Mouse (Mus musculus) stomach, embryonic 14.5 days (tissue): ENCODE measurements around the gene Pla2r1. TPM values are rescaled to one million over a fixed set of nuclear protein-coding genes. Genes with fewer than 3 reads are reported as not detected.

Source experiments
- ATAC-seq: fragments of 200-750 bp; cut with Nextera tagmentation; 2 replicates; pipeline ENCODE4 v1.8.0; 2017; ENCODE audit warnings: low read depth, moderate TSS enrichment; ENCODE audit not compliant: insufficient number of reproducible peaks, insufficient read depth, low FRiP score
- H3K27ac ChIP-seq: fragments of 300-500 bp; sonication (generic); 2 replicates; pipeline ENCODE4 v1.5.1; 2014; ENCODE audit warnings: mild to moderate bottlenecking, low read length, moderate library complexity, mixed read lengths
- H3K27me3 ChIP-seq: fragments of 300-500 bp; sonication (generic); 2 replicates; pipeline ENCODE4 v1.6.1; 2014; ENCODE audit warnings: low read length, control low read depth, mixed read lengths; ENCODE audit not compliant: control insufficient read depth, insufficient read depth
- H3K36me3 ChIP-seq: fragments of 300-500 bp; sonication (generic); 2 replicates; pipeline ENCODE4 v1.6.1; 2014; ENCODE audit warnings: mild to moderate bottlenecking, control low read depth, low read length, moderate library complexity, mixed read lengths; ENCODE audit not compliant: control insufficient read depth, insufficient read depth
- H3K4me1 ChIP-seq: fragments of 300-500 bp; sonication (generic); 2 replicates; pipeline ENCODE4 v1.6.1; 2014; ENCODE audit warnings: low read length, control low read depth, mixed read lengths; ENCODE audit not compliant: control insufficient read depth, insufficient read depth
- H3K4me2 ChIP-seq: fragments of 300-500 bp; sonication (generic); replicated peaks from 2 replicates; pipeline ENCODE4 v1.6.1; 2014; ENCODE audit warnings: low read depth, low read length, control low read depth
- H3K4me3 ChIP-seq: fragments of 300-500 bp; sonication (generic); 2 replicates; pipeline ENCODE4 v1.5.1; 2014; ENCODE audit warnings: low read depth, low read length, control low read depth
- H3K9ac ChIP-seq: fragments of 300-500 bp; sonication (generic); replicated peaks from 2 replicates; pipeline ENCODE4 v1.6.1; 2014; ENCODE audit warnings: low read depth, mild to moderate bottlenecking, control low read depth, low read length, moderate library complexity, mixed read lengths
- H3K9me3 ChIP-seq: fragments of 300-500 bp; sonication (generic); 2 replicates; pipeline ENCODE4 v1.6.1; 2016; ENCODE audit warnings: low read depth, low read length, control low read depth; ENCODE audit not compliant: control insufficient read depth
- WGBS: fragments of 180-500 bp; shearing (Covaris S2); extraction: QIAGEN DNeasy Blood & Tissue Kit; methylation state at CpG from one replicate; pipeline ENCODE4 v1.1.7; 2014; 5-methylcytosine and 5-hydroxymethylcytosine counted together
- polyA plus RNA-seq: library from polyadenylated mRNA; unstranded; fragments of >200 nt; fragmentation: Nextera tagmentation; extraction: Ambion mirVana; gene quantifications from 2 replicates; pipeline ENCODE4 v1.2.1, GENCODE M21; 2014

Gene Pla2r1
- polyA plus RNA-seq, 1 experiment from 2014 or later = 3.8 TPM

DNA sequence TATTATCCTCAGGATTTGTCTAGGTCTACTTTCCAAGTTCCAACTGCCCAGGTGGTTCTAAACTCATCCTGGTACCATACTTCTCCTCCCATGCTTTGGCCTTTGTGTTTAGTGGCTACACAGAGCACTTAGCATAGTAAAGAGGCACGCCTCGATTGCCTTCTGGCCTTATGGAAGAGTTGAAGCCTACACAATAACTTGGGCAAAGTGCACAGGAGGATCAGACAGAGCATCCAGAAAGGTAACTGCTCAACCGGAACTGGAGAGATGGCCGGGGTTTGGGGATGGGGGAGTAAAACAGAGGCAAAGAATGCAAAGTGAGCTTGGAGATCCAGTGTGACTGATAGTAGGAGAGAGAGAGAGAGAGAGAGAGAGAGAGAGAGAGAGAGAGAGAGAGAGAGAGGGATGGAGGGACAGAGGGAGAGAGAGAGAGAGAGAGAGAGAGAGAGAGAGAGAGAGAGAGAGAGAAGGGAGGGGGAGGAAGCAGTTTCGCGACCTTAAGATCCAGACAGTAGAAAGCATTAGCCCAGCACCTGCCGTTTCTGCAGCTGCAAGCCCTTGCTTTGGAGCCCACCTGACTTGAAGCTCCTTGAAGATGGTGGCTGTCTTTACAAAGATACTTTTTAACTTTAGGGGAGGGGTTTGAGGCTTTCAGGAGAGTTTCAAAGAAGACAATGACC, 168.9 kb downstream of the Pla2r1 start:
- no peaks in the 10 kb centered on the region for H3K9me3 ChIP-seq
- H3K27me3 ChIP-seq = no peaks in the 10 kb centered on the region
- H3K4me2 ChIP-seq = no peak overlapping the region
- no peaks in the 10 kb centered on the region for H3K4me1 ChIP-seq
- H3K4me3 ChIP-seq = no peak overlapping the region
- no peaks in the 10 kb centered on the region for H3K36me3 ChIP-seq
- ATAC-seq = no peak
- no peak overlapping the region for H3K9ac ChIP-seq
- H3K27ac ChIP-seq = no peak overlapping the region
- 46% methylated on average over 7 of the region's 7 CpGs for WGBS

DNA sequence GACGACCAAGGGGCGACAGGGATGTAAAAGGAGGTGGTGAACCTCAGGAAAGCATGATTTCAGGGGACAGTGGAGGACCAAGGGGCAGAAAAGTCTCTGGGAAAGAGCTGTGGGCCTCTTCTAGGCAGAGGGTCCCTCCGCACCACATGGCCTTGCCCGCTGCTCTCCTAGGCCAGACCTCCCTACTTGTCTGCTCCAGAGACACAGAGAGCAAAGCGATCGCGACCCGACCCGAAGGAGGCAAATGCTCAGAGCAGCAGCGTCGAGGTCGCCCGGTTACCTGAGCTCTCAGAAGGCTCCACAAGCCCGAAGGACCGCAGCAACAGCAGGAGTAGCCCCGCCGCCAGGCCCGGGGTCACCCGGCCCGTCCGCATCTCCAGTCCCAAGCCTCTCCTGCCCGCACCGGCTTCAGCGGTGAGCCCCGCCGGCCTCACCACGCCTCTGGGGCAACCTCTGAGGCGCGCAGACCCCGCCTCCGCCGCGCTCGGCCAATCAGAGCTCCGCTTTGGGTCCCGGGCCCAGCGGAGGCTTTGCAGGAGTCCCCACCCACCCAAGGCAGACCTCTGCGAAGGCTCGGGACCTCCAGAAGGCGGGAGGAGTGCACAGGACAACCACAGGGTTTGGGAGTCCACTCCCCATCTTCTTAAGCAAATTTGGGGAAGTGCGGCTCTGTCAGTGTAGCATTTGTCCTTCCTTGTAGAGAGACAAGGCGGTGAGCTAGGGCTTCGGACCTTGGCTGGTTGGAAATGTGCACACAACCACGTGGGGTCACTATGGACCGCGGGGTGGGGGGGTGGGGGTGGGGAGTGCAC, 170.0 kb downstream of the Pla2r1 start, which contains the start of gene Ly75:
Gene Ly75, minus strand, starts transcription at position 446 of the 812 bp plus-strand sequence.
- WGBS = under 1% methylated on average over 46 of the region's 46 CpGs

DNA sequence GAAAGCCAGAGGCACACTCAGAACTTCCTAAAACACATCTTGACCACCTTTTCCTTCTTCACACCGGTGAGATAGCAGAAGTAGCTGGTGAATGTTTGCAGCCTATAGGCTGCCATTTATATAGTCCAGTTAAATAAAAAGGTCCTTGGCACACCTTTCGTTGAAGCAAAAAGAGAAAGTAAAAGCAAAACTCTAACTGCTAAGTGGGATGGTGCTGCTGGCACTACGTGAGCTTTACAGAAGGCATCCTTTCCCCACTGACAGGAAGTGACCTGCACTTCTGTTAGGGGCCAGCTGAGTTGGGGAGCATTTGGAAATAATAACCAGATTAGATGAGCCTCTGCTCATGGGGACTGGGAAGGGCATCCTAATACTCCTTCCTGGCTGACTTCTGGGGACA, 170.8 kb downstream of the Pla2r1 start:
- Histone ChIP-seq H3K27me3 (no peaks in the 10 kb centered on the region), H3K27ac (no peak overlapping the region), H3K9ac (no peak overlapping the region), H3K4me2 (peak overlapping the region; percentile 88), H3K36me3 (no peaks in the 10 kb centered on the region), H3K9me3 (no peaks in the 10 kb centered on the region), H3K4me3 (no peak overlapping the region; the same call in 1 of the 2 replicates), H3K4me1 (no peaks in the 10 kb centered on the region)
- no peak for ATAC-seq
- WGBS = 71% methylated on average over 3 of the region's 3 CpGs

More for the DNA sequence above, 170.0 kb downstream of the Pla2r1 start, which contains the start of gene Ly75:
- Histone ChIP-seq H3K4me2 (peak within 1 kb of the TSS; percentile 88), H3K36me3 (no peaks in the 10 kb centered on the region), H3K9me3 (no peaks in the 10 kb centered on the region), H3K4me1 (no peaks in the 10 kb centered on the region), H3K4me3 (peak within 1 kb of the TSS; percentile 49), H3K9ac (peak within 1 kb of the TSS; percentile 46; the same call in 1 of the 2 replicates), H3K27ac (no peak within 1 kb of the TSS), H3K27me3 (no peaks in the 10 kb centered on the region)
- ATAC-seq = peak; percentile 98

GRCm38 (mm10) chr2:60377260-60377659, 175.8 kb downstream of the Pla2r1 start:
- 90% methylated on average over 5 of the region's 5 CpGs for WGBS
- no peaks in the 10 kb centered on the region for H3K4me1 ChIP-seq
- no peak for ATAC-seq
- no peak overlapping the region for H3K27ac ChIP-seq
- H3K4me3 ChIP-seq = no peak overlapping the region
- H3K4me2 ChIP-seq = no peak overlapping the region
- no peaks in the 10 kb centered on the region for H3K36me3 ChIP-seq
- no peaks in the 10 kb centered on the region for H3K27me3 ChIP-seq
- H3K9ac ChIP-seq = no peak overlapping the region
- no peaks in the 10 kb centered on the region for H3K9me3 ChIP-seq

DNA sequence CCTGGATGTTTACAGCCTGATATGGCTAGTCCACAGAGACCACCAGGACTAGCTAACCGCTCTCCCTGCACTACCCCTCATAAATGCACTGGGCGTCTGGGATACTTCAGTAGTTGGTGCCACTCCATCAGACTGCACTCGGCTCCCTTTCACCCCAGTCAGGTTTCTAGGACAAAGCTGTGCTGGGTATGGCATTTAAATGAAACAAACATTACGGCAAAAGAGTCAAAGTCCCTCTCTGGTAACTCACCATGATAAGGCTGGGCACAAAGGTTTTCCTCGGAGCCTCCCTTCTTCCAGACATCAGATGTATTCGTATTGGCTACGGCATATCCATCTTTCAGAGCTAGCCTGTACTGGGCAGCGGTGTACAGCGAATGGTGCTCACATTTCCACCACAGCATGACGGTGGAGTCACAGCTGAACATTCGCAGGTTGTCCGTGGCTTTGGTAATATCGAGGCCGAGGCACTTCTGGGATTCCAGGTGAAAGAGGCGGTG, 177.4 kb downstream of the Pla2r1 start:
- Histone ChIP-seq H3K9ac (no peak overlapping the region), H3K27ac (no peak overlapping the region), H3K27me3 (no peaks in the 10 kb centered on the region), H3K4me3 (no peak overlapping the region), H3K9me3 (no peaks in the 10 kb centered on the region), H3K4me1 (no peaks in the 10 kb centered on the region), H3K36me3 (no peaks in the 10 kb centered on the region), H3K4me2 (no peak overlapping the region)
- 94% methylated on average over 15 of the region's 15 CpGs for WGBS
- ATAC-seq = no peak

DNA sequence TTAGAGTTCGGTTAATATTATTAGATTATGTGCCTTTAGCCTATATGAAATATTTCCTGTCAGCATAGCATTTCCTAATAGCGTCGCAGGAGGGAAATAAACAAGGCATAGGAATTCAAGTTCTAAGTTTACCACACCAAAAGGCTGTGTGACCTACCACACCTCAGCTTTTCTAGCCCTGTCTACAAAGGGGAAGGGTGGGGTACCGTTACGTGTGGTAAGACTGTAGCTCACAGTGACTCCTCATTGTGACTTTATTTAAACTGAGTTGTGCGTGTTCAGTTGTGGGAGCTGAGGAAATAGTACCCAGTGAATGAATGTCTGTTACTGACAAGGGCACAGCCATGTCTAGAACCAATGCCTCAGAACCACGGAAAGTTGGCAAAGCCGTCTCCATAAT, 178.0 kb downstream of the Pla2r1 start:
- Histone ChIP-seq H3K4me2 (no peak overlapping the region), H3K9ac (no peak overlapping the region), H3K27ac (no peak overlapping the region), H3K27me3 (no peaks in the 10 kb centered on the region), H3K4me1 (no peaks in the 10 kb centered on the region), H3K4me3 (no peak overlapping the region), H3K9me3 (no peaks in the 10 kb centered on the region), H3K36me3 (no peaks in the 10 kb centered on the region)
- 88% methylated on average over 8 of the region's 8 CpGs for WGBS
- no peak for ATAC-seq

- WGBS = 94% methylated on average over 5 of the region's 5 CpGs
- Histone ChIP-seq H3K4me2 (no peak overlapping the region), H3K36me3 (no peaks in the 10 kb centered on the region), H3K27me3 (no peaks in the 10 kb centered on the region), H3K9me3 (no peaks in the 10 kb centered on the region), H3K4me1 (no peaks in the 10 kb centered on the region), H3K9ac (no peak overlapping the region), H3K27ac (no peak overlapping the region), H3K4me3 (no peak overlapping the region)
- ATAC-seq = no peak
Measured at GRCm38 (mm10) chr2:60370188-60370587, 182.9 kb downstream of the Pla2r1 start.

- WGBS = 88% methylated on average over 4 of the region's 4 CpGs
- Histone ChIP-seq H3K27me3 (no peaks in the 10 kb centered on the region), H3K4me2 (no peak overlapping the region), H3K9ac (no peak overlapping the region), H3K4me3 (no peak overlapping the region), H3K27ac (no peak overlapping the region), H3K9me3 (no peaks in the 10 kb centered on the region), H3K4me1 (no peaks in the 10 kb centered on the region), H3K36me3 (no peaks in the 10 kb centered on the region)
- no peak for ATAC-seq
Measured at GRCm38 (mm10) chr2:60369454-60369853, 183.7 kb downstream of the Pla2r1 start.
